Comparison of ENCODE assay signal across 12 mouse cellular contexts in the genomic region with DNA sequence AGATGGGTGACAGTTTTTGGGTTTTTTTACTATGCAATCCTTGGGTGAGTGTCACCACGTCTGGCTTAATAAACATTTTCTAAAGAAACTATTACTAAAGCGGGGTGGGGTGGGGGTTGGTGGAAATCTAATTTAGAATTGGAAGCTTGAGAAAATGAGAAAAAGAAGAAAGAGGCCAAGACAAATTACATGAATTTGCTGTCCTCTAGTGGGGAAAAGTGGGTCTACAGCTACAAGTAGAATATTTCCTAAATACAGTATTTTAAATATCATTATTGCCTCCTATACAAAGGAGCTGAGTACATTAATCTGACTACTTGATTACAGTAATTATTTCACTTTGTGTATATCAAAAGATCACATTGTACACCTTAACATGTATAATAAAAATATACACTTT. TPM values are rescaled to one million over a fixed set of nuclear protein-coding genes. Genes with fewer than 3 reads are reported as not detected.
DNase-seq lines count a peak whose midpoint lies in the region; ATAC-seq lines count a peak whose summit lies in the region.
"Had no signal": no experiment of that assay in that cellular context is flagged by ENCODE, and none has a peak within 500 bp of the region (broad histone marks: within the 10 kb centered on the region; RNA-seq: fewer than 3 reads in every experiment).

No protein-coding gene starts in this region.

- no peak overlapping the region for H3K27ac ChIP-seq in kidney, embryonic 16.5 days (ENCODE audit: low read length)
- H3K27ac ChIP-seq: embryonic facial prominence, embryonic 12.5 days; limb, embryonic 13.5 days had no signal

- H3K4me2 ChIP-seq in kidney, embryonic 16.5 days (replicated peaks; ENCODE audit: low read depth, low read length) = no peak overlapping the region
- H3K4me2 ChIP-seq: embryonic facial prominence, embryonic 12.5 days; limb, embryonic 13.5 days had no signal

- no peaks in the 10 kb centered on the region for H3K4me1 ChIP-seq in kidney, embryonic 16.5 days (ENCODE audit: insufficient read depth, low read length)
- H3K4me1 ChIP-seq: embryonic facial prominence, embryonic 12.5 days had no signal

- no peaks in the 10 kb centered on the region for H3K27me3 ChIP-seq in kidney, embryonic 16.5 days (ENCODE audit: insufficient read depth, low read length)
- H3K27me3 ChIP-seq: embryonic facial prominence, embryonic 12.5 days; limb, embryonic 13.5 days had no signal

- no peak overlapping the region for H3K4me3 ChIP-seq in kidney, embryonic 16.5 days (ENCODE audit: low read length)
- H3K4me3 ChIP-seq: embryonic facial prominence, embryonic 12.5 days; limb, embryonic 13.5 days had no signal

- ATAC-seq in CD4-positive, CD25-positive, alpha-beta regulatory T cell, adult 4 months = no peak
- ATAC-seq in kidney, embryonic 16.5 days (ENCODE audit: low FRiP score, low TSS enrichment) = no peak

- 51% methylated on average over 2 of the region's 2 CpGs for WGBS in kidney, embryonic 16.5 days

- no peaks in the 10 kb centered on the region for H3K36me3 ChIP-seq in kidney, embryonic 16.5 days (ENCODE audit: insufficient read depth, low read length)
- H3K36me3 ChIP-seq: embryonic facial prominence, embryonic 12.5 days; limb, embryonic 13.5 days had no signal

- peak; percentile 34 for DNase-seq in CD4-positive, CD25-positive, alpha-beta regulatory T cell, adult 2 months (ENCODE audit: low read depth, low spot score)
- peak; percentile 14 for DNase-seq in kidney, adult 9 months
- peak; percentile 4 to 41 for DNase-seq in right cerebral cortex, adult 2 months (ENCODE audit: low spot score in 2 of 2)
- DNase-seq in right cerebral cortex, adult 18-20 months = no peak
- DNase-seq in neural tube, embryonic 10.5 days (ENCODE audit: extremely low spot score, low spot score) = no peak
- no peak for DNase-seq in spleen, postnatal 14 days (ENCODE audit: low spot score in 2 of 2)
- DNase-seq: adrenal gland, postnatal 36 days; spleen, adult 18-20 months had no signal

- no peak overlapping the region for H3K9ac ChIP-seq in kidney, embryonic 16.5 days (replicated peaks; ENCODE audit: low read length)
- H3K9ac ChIP-seq: embryonic facial prominence, embryonic 12.5 days; limb, embryonic 13.5 days had no signal

- no peaks in the 10 kb centered on the region for H3K9me3 ChIP-seq in kidney, embryonic 16.5 days (ENCODE audit: low read length)
- H3K9me3 ChIP-seq: embryonic facial prominence, embryonic 12.5 days; limb, embryonic 13.5 days had no signal

RNA-seq across cellular contexts. Expression of a gene that starts 13.7 kb away (rescaled TPM):
- not detected for polyA plus RNA-seq in CD4-positive, CD25-positive, alpha-beta regulatory T cell, adult 4 months (2017; shearing (Covaris generic))
- 26.5 and 28.0 TPM in 2 replicates for polyA plus RNA-seq in kidney, embryonic 16.5 days (2015; fragmentation: Nextera tagmentation; extraction: Ambion mirVana)

RNA-seq across cellular contexts. Expression of a gene that starts 20.8 kb away (rescaled TPM):
- under 1 TPM in 1 of 2 experiments, not detected in 1; 0.17 TPM for polyA plus RNA-seq in CD4-positive, CD25-positive, alpha-beta regulatory T cell, adult 4 months (2017; shearing (Covaris generic))
- 13.8 and 14.8 TPM in 2 replicates for polyA plus RNA-seq in kidney, embryonic 16.5 days (2015; fragmentation: Nextera tagmentation; extraction: Ambion mirVana)

RNA-seq across cellular contexts. Expression of a gene that starts 34.2 kb away (rescaled TPM):
- polyA plus RNA-seq in CD4-positive, CD25-positive, alpha-beta regulatory T cell, adult 4 months (2017; shearing (Covaris generic)) = 1 to 10 TPM in 1 of 2 experiments, under 1 TPM in 1; 0.66 to 1.6 TPM
- not detected in 2 replicates for polyA plus RNA-seq in kidney, embryonic 16.5 days (2015; fragmentation: Nextera tagmentation; extraction: Ambion mirVana)
- polyA plus RNA-seq: embryonic facial prominence, embryonic 12.5 days had no signal

Comparison
In these comparisons a context has a peak if more than half of its experiments do, and no peak if none do; other contexts are left out.
1. DNase-seq: peak in CD4-positive, CD25-positive, alpha-beta regulatory T cell, adult 2 months (single experiment), kidney, adult 9 months (single experiment) and right cerebral cortex, adult 2 months (2 of 2); none in right cerebral cortex, adult 18-20 months (single experiment), neural tube, embryonic 10.5 days (single experiment) and spleen, postnatal 14 days (0 of 2).
2. RNA of a gene that starts 13.7 kb away (polyA plus RNA-seq): 26.5 to 28.0 TPM in kidney, embryonic 16.5 days; not detected in CD4-positive, CD25-positive, alpha-beta regulatory T cell, adult 4 months; every median in the first group is over 10 times any median in the second.
3. RNA of a gene that starts 20.8 kb away (polyA plus RNA-seq): 13.8 to 14.8 TPM in kidney, embryonic 16.5 days; 0.17 TPM in CD4-positive, CD25-positive, alpha-beta regulatory T cell, adult 4 months; every median in the first group is over 10 times any median in the second.